Mouse (Mus musculus) hindbrain, embryonic 13.5 days (tissue): ENCODE results near the gene Pum2. TPM values are rescaled to one million over a fixed set of nuclear protein-coding genes. Genes with fewer than 3 reads are reported as not detected.
"Not testable (repeated sequence)": the region's sequence is repeated elsewhere in the genome, so short reads cannot be mapped to it uniquely, and the experiment has no call there.

Experiments
- ATAC-seq: fragments of 200-750 bp; cut with Nextera tagmentation; 2 replicates; pipeline ENCODE4 v1.8.0; 2017; ENCODE audit warnings: moderate TSS enrichment; ENCODE audit not compliant: low FRiP score
- H3K27ac ChIP-seq: fragments of 300-500 bp; sonication (generic); 2 replicates; pipeline ENCODE4 v1.5.1; 2015; ENCODE audit warnings: inconsistent platforms, mild to moderate bottlenecking, moderate library complexity
- H3K27me3 ChIP-seq: fragments of 300-500 bp; sonication (generic); 2 replicates; pipeline ENCODE4 v1.6.1; 2015; ENCODE audit warnings: mild to moderate bottlenecking, inconsistent platforms
- H3K36me3 ChIP-seq: fragments of 300-500 bp; sonication (generic); 2 replicates; pipeline ENCODE4 v1.6.1; 2015; ENCODE audit warnings: mild to moderate bottlenecking, inconsistent platforms
- H3K4me1 ChIP-seq: fragments of 300-500 bp; sonication (generic); replicated peaks from 2 replicates; pipeline ENCODE4 v1.6.1; 2015; ENCODE audit warnings: inconsistent platforms
- H3K4me2 ChIP-seq: fragments of 300-500 bp; sonication (generic); 2 replicates; pipeline ENCODE4 v1.6.1; 2015; ENCODE audit warnings: inconsistent platforms, mild to moderate bottlenecking, moderate library complexity
- H3K4me3 ChIP-seq: fragments of 300-500 bp; sonication (generic); 2 replicates; pipeline ENCODE4 v1.5.1; 2015; ENCODE audit warnings: mild to moderate bottlenecking, inconsistent platforms
- H3K9ac ChIP-seq: fragments of 300-500 bp; sonication (generic); 2 replicates; pipeline ENCODE4 v1.6.1; 2015; ENCODE audit warnings: mild to moderate bottlenecking, inconsistent platforms
- H3K9me3 ChIP-seq: fragments of 300-500 bp; sonication (generic); 2 replicates; pipeline ENCODE4 v1.6.1; 2016; ENCODE audit warnings: inconsistent platforms
- WGBS: fragments of 180-500 bp; shearing (Covaris S2); methylation state at CpG from one replicate; pipeline ENCODE4 v1.1.7; 2015; 5-methylcytosine and 5-hydroxymethylcytosine counted together
- polyA plus RNA-seq: library from polyadenylated mRNA; unstranded; fragments of >200 nt; fragmentation: Nextera tagmentation; extraction: Ambion mirVana; gene quantifications from 2 replicates; pipeline ENCODE4 v1.2.1, GENCODE M21; 2015

The Pum2 gene
- 52.5 and 56.1 TPM in 2 replicates for polyA plus RNA-seq

DNA sequence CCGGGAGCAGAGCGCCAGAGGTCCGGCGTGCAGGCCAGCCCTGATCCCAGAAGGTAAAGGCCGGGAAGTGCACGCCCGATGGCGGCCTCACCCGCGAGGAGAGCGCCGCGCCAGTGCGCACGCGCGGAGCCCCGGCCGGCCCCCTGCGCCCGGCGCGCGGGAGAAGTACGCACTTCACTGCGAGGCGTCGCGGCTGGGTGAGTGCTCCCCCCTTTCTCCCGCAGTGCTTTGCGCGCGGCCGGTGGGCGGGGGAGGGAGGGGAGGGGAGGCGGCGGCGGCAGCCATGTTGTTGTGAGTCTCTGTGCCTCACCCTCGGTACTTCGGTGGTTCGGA lies at the start of gene Pum2:
Gene Pum2 (plus strand): TSS at position 161 of the 333 bp plus-strand sequence.
- WGBS = under 1% methylated on average over 34 of the region's 41 CpGs
- peak; percentile 96 for ATAC-seq
- no peaks in the 10 kb centered on the region for H3K9me3 ChIP-seq

DNA sequence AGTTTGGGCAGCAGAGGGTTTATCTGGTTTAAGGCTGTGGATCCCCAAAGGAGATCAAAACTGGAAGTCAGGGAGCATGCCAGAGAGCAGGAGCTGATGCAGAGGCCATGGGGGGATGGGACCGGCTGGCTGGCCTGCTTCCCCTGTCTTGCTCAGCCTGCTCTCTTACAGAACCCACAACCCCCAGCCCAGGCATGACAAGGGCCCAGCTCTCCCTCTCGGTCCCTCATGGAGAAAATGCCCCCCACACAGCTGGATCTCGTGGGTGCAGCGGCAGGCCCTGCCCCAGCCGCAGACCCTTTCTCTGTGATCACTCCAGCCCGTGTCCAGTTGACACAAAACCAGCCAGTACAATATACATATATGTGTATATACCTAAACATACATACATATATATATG lies 44.4 kb upstream of the Pum2 start:
- no peak overlapping the region for H3K4me2 ChIP-seq
- no peak for ATAC-seq
- H3K9ac ChIP-seq = no peak overlapping the region
- H3K27me3 ChIP-seq = no peaks in the 10 kb centered on the region
- no peaks in the 10 kb centered on the region for H3K9me3 ChIP-seq
- H3K4me1 ChIP-seq = no peaks in the 10 kb centered on the region
- H3K4me3 ChIP-seq = no peak overlapping the region
- H3K36me3 ChIP-seq = no peaks in the 10 kb centered on the region
- 96% methylated on average over 6 of the region's 6 CpGs for WGBS
- no peak overlapping the region for H3K27ac ChIP-seq

More for the DNA sequence above, at the start of gene Pum2:
- H3K27ac ChIP-seq = peak within 1 kb of the TSS; percentile 99
- H3K9ac ChIP-seq = peak within 1 kb of the TSS; percentile 96
- H3K4me1 ChIP-seq = peaks cover 25% of the 10 kb centered on the region
- H3K4me3 ChIP-seq = peak within 1 kb of the TSS; percentile 90
- H3K4me2 ChIP-seq = peak within 1 kb of the TSS; percentile 89
- H3K27me3 ChIP-seq = no peaks in the 10 kb centered on the region
- H3K36me3 ChIP-seq = no peaks in the 10 kb centered on the region

DNA sequence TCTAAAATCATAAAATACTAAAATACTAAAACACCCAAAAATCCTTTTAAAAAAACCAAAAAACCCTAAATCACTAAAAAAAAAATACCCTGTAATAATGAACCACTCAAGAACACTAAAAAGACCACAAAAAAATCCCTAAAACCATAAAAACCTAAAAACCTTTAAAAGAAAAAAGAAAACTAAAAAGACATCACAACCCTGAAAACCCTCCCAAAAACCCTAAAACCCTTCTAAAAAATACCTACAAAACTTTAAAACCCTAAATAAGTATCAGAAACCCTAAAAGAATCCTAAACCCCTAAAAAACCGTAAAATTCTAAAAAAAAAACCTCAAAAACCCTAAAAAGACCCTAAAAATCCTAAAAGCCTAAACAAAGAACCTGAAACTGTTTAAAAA lies 42.2 kb upstream of the Pum2 start:
- 92% methylated on average over 1 of the region's 1 CpGs for WGBS
- no peaks in the 10 kb centered on the region for H3K4me1 ChIP-seq
- H3K27me3 ChIP-seq = no peaks in the 10 kb centered on the region
- no peak overlapping the region for H3K4me3 ChIP-seq
- H3K36me3 ChIP-seq = no peaks in the 10 kb centered on the region
- ATAC-seq = no peak
- H3K27ac ChIP-seq = no peak overlapping the region
- no peaks in the 10 kb centered on the region for H3K9me3 ChIP-seq
- H3K4me2 ChIP-seq = no peak overlapping the region
- H3K9ac ChIP-seq = no peak overlapping the region

DNA sequence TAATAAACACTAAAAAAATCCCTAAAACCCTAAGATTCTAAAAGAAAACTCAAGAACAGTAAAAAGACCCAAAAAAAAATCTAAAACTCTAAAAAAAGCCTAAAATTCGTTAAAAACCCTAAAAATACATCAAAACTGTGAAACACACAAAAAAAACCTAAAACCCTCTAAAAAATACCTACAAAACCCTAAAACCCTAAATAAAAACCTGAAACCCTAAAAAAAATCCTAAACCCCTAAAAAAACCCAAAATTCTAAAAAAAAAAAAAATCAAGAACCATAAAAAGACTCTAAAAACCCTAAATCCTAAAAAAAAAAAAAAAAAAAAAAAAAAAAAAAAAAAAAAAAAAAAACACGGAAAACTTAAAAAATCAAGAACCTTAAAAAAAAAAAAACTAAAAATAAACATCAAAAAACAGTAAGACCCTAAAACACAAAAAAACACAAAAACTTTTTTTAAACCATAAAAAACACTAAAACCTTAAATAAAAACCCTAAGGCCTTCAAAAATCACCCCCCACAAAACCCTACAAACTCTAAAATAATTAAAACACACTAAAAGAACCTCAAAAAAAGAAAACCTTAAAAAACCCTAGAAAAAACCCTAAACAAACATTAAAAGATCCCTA lies 41.1 kb upstream of the Pum2 start:
- 94% methylated on average over 2 of the region's 2 CpGs for WGBS
- ATAC-seq = no peak

DNA sequence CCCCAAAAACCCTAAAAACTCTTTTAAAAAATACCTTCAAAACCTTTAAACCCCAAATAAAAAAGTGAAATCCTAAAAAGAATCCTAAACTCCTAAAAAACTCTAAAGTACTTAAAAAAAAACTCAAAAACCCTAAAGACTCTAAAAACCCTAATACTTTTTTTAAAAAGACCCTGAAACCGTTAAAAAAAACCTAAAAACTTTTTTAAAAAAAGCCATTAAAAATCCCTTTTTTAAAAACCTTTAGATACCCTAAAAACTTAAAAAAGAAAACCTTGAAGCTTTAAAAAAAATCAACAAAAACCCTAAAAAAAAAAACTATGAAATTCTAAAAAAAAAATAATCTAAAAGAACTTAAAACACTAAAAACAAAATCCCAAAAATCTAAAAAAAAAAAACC lies 39.6 kb upstream of the Pum2 start:
- Histone ChIP-seq H3K4me2 (no peak overlapping the region), H3K9ac (no peak overlapping the region), H3K27me3 (no peaks in the 10 kb centered on the region), H3K9me3 (no peaks in the 10 kb centered on the region), H3K4me1 (no peaks in the 10 kb centered on the region), H3K4me3 (no peak overlapping the region), H3K27ac (no peak overlapping the region), H3K36me3 (no peaks in the 10 kb centered on the region)
- WGBS = 94% methylated on average over 1 of the region's 1 CpGs
- ATAC-seq = no peak

More for the DNA sequence above, 41.1 kb upstream of the Pum2 start:
- H3K4me2 ChIP-seq = no peak overlapping the region
- no peaks in the 10 kb centered on the region for H3K9me3 ChIP-seq
- no peaks in the 10 kb centered on the region for H3K4me1 ChIP-seq
- H3K27ac ChIP-seq = no peak overlapping the region
- no peak overlapping the region for H3K9ac ChIP-seq
- no peak overlapping the region for H3K4me3 ChIP-seq
- no peaks in the 10 kb centered on the region for H3K36me3 ChIP-seq
- no peaks in the 10 kb centered on the region for H3K27me3 ChIP-seq

DNA sequence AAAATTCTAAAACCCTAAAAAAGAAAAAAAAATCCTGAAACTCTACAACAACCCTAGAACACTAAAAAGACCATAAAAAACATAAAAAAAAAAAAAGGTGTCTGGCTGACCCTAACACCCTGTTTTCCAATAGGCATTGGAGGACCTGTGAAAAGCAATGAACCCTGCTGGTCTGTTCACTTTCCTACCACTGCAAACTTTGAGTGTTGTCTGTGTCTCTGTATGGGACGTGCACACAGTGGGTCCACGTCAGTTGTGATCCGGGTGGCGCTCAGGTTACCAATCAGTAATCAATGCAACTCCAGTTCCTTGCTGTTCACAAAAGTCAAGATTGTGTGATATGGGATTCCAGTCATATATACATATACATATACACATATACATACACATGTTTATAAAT lies 38.4 kb upstream of the Pum2 start:
- 98% methylated on average over 4 of the region's 4 CpGs for whole genome bisulfite sequencing
- no peaks in the 10 kb centered on the region for H3K9me3 ChIP-seq
- H3K4me1 ChIP-seq = no peaks in the 10 kb centered on the region; the same call in 1 of the 2 replicates
- ATAC-seq = no peak
- no peak overlapping the region for H3K9ac ChIP-seq
- no peak overlapping the region for H3K27ac ChIP-seq
- H3K27me3 ChIP-seq = no peaks in the 10 kb centered on the region
- no peak overlapping the region for H3K4me3 ChIP-seq
- no peak overlapping the region for H3K4me2 ChIP-seq
- no peaks in the 10 kb centered on the region for H3K36me3 ChIP-seq

DNA sequence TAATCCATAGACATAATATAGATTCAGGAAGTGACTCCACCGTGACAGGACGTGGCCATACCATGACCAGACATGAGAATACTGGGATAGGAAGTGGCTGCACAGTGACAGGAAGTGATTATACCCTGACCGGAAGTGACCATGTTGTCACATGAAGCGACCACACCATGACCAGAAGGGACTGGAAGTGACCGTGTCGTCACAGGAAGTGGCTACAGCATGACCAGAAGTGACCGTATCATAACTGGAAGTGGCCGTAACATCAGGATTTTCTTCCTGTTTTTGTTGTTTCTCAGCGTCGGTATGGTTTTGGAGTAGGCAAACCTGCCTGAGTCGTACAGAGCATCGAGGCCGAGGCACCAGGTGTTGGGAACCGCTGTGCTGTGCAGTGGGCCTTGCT lies 37.0 kb upstream of the Pum2 start:
- Histone ChIP-seq H3K27me3 (no peaks in the 10 kb centered on the region), H3K9me3 (no peaks in the 10 kb centered on the region), H3K9ac (no peak overlapping the region), H3K27ac (no peak overlapping the region), H3K4me3 (no peak overlapping the region), H3K4me2 (no peak overlapping the region), H3K4me1 (no peaks in the 10 kb centered on the region; the same call in none of the 2 replicates), H3K36me3 (no peaks in the 10 kb centered on the region)
- ATAC-seq = no peak
- WGBS = 95% methylated on average over 14 of the region's 14 CpGs

DNA sequence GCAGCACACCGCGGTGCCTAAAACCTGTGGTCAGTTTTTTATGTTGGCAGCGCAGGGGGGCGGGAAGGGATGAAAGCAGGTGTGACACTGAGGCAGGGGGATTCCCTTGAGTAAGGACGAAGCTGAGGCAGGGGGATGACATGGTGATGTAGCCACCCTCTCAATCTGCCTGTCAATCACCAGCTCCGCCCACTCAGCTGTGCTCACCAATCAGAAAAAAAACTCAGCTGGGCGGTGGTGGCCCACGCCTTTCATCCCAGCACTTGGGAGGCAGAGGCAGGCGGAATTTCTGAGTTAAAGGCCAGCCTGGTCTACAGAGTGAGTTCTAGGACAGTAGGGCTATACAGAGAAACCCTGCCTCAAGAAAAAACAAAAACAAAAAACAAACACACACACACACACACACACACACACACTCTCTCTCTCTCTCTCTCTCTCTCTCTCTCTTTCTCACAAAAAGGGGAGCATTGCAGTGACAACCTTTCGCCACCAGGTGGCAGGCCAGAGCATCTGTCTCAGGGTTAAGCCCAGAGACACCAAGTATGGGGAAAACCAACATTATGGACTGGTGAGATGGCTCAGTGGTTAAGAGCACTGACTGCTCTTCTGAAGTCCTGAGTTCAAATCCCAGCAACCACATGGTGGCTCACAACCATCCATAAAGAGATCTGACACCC lies 35.4 kb upstream of the Pum2 start:
- H3K4me2 ChIP-seq, H3K9me3 ChIP-seq, ATAC-seq, H3K4me1 ChIP-seq, H3K9ac ChIP-seq, H3K36me3 ChIP-seq, H3K27ac ChIP-seq, H3K27me3 ChIP-seq, H3K4me3 ChIP-seq: not testable (repeated sequence)
- WGBS = 73% methylated on average over 10 of the region's 10 CpGs

DNA sequence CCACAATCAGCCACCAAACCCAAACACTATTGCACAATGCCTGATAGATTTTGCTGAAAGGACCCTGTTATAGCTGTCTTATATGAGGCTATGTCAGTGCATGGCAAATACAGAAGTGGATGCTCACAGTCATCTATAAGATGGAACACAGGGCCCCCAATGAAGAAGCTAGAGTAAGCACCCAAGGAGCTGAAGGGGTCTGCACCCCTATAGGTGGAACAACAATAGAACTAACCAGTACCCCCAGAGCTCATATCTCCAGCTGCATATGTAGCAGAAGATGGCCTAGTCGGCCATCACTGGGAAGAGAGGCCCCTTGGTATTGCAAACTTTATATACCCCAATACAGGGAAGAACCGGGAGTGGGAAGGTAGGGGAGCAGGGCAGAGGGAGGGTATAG lies 33.7 kb upstream of the Pum2 start:
- not testable (repeated sequence) for H3K4me1 ChIP-seq, H3K27me3 ChIP-seq, ATAC-seq, H3K36me3 ChIP-seq, H3K9me3 ChIP-seq
- Histone ChIP-seq H3K9ac (peak overlapping the region; percentile 65), H3K4me3 (peak overlapping the region; percentile 76), H3K27ac (peak overlapping the region; percentile 18; the same call in 1 of the 2 replicates), H3K4me2 (peak overlapping the region; percentile 60)
- 6% methylated on average over 2 of the region's 2 CpGs for WGBS

DNA sequence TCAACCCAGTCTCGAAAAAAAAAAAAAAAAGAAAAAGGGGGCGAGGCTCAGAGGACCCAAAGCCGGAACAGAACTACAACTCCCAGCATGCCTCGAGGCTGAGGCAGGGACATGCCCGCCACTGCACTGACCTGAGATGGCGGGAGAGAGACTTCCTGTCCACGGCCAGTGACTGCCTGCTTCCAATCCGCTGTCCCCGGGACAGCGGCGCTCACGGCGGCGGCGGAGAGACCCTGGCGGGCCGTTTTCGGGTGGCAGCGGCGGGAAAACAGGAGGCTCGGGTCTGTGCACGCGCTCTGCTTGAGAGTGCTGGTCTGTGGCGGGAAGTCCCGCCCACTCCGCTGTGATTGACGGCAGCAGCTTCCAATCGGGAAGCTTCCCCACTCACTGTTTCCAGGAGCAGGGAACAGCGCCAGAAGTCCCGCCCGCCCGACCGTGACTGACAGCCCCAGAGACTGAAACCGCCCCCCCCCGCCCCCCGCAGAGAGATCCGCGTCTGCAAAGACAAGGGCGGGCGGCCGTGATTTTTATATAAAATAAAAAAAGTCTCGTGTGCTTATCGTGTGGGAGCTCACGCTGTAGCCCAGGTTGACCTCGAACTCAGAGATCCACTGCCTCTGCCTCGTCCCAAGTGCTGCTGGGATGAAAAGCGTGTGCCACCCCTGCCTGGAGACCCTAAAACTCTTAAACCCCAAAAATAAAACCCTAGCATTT lies 33.1 kb upstream of the Pum2 start:
- Histone ChIP-seq H3K27ac (peak overlapping the region; percentile 96), H3K4me1 (no peaks in the 10 kb centered on the region; the same call in none of the 2 replicates), H3K4me2 (peak overlapping the region; percentile 60), H3K4me3 (peak overlapping the region; percentile 76), H3K9me3 (no peaks in the 10 kb centered on the region), H3K36me3 (no peaks in the 10 kb centered on the region), H3K9ac (peak overlapping the region; percentile 87), H3K27me3 (no peaks in the 10 kb centered on the region)
- WGBS = 1% methylated on average over 47 of the region's 47 CpGs
- ATAC-seq = peak; percentile 99

DNA sequence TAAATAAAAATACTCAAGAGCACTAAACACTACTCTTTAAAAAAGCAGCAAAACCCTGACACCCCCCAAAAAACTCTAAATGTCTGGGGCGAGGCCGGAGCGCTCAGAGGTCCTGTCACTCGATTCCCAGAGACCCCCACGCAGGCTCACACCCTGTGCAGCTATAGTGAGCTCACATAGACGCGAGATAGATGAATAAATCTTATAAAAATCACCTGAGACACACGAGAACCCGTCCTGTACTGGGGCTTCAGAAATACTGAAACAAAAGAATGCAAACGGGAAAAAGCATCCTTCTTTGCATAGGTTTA lies 32.6 kb upstream of the Pum2 start:
- Histone ChIP-seq H3K9me3 (no peaks in the 10 kb centered on the region), H3K4me2 (peak overlapping the region; percentile 59), H3K36me3 (no peaks in the 10 kb centered on the region), H3K9ac (peak overlapping the region; percentile 87), H3K4me3 (peak overlapping the region; percentile 76), H3K27ac (peak overlapping the region; percentile 96), H3K4me1 (no peaks in the 10 kb centered on the region; the same call in none of the 2 replicates), H3K27me3 (no peaks in the 10 kb centered on the region)
- peak; percentile 71 for ATAC-seq
- 2% methylated on average over 10 of the region's 10 CpGs for WGBS

DNA sequence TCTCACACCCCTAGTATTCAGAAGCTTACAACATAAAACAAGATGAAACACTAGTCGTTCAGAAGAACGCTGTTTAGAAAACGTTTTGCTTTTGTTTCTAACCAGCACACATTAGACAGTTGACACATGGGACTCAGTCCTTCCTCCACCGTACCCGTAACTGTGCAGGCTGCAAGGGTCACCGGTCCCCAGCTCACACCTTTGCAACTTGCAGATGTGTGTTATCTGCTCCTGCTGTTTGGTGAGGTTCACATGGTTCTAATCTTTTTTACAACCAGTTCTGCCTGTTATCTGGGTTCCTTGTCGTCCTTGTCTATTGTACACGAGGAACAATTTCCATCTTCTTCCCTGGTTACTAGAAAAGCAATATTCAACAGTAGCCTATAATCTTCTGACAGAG lies 25.7 kb upstream of the Pum2 start:
- ATAC-seq, H3K27ac ChIP-seq, H3K4me2 ChIP-seq, H3K9ac ChIP-seq, H3K36me3 ChIP-seq, H3K27me3 ChIP-seq, H3K4me1 ChIP-seq, H3K9me3 ChIP-seq, H3K4me3 ChIP-seq: not testable (repeated sequence)
- WGBS = 76% methylated on average over 8 of the region's 8 CpGs

DNA sequence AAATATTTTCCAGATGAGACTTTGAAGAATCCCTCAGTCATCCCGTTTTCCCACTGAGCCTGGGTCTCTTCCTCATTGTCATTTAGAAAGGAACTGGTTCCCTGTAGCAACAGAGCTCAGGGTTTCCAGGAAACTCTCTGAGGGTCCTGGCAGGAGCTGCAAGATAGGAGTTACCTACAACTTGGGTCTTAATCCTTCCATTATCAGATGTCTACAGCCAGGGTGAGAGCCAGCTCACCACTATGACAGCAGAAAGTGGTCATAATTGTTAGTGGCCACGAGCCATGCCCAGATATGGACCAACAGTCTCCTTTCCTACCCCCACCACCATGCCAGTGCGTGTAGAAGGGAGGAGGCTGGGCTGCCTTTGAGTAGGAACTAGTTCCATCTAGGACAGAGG lies 23.9 kb upstream of the Pum2 start:
- not testable (repeated sequence) for H3K4me2 ChIP-seq, ATAC-seq, H3K4me3 ChIP-seq, H3K4me1 ChIP-seq, H3K27ac ChIP-seq, H3K36me3 ChIP-seq, H3K9me3 ChIP-seq, H3K9ac ChIP-seq, H3K27me3 ChIP-seq
- 73% methylated on average over 3 of the region's 3 CpGs for WGBS
